ENCODE assay signal across 30 mouse cellular contexts in genomic region chr4:31918717-31919116, GRCm38 (mm10).
"Had no signal": no experiment of that assay in that cellular context is flagged by ENCODE, and none has a peak within 500 bp of the region (broad histone marks: within the 10 kb centered on the region; RNA-seq: fewer than 3 reads in every experiment).

No protein-coding gene starts in this region.

- H3K36me3 ChIP-seq: limb, embryonic 12.5 days; limb, embryonic 13.5 days; limb, embryonic 15.5 days; liver, embryonic 12.5 days; liver, embryonic 13.5 days; liver, embryonic 15.5 days; lung, embryonic 15.5 days; midbrain, embryonic 10.5 days; midbrain, embryonic 12.5 days; midbrain, embryonic 13.5 days; midbrain, embryonic 15.5 days; neural tube, embryonic 12.5 days had no signal

- H3K9me3 ChIP-seq: limb, embryonic 12.5 days; limb, embryonic 13.5 days; limb, embryonic 15.5 days; liver, embryonic 12.5 days; liver, embryonic 13.5 days; liver, embryonic 15.5 days; lung, embryonic 15.5 days; midbrain, embryonic 10.5 days; midbrain, embryonic 12.5 days; midbrain, embryonic 13.5 days; midbrain, embryonic 15.5 days; neural tube, embryonic 12.5 days had no signal

- H3K9ac ChIP-seq: limb, embryonic 12.5 days; limb, embryonic 13.5 days; limb, embryonic 15.5 days; liver, embryonic 12.5 days; liver, embryonic 13.5 days; liver, embryonic 14.5 days; liver, embryonic 15.5 days; liver, postnatal 0 days; lung, embryonic 14.5 days; lung, embryonic 15.5 days; midbrain, embryonic 12.5 days; midbrain, embryonic 13.5 days; midbrain, embryonic 15.5 days; neural tube, embryonic 12.5 days had no signal

- H3K4me1 ChIP-seq: liver, embryonic 12.5 days; liver, embryonic 13.5 days; liver, embryonic 15.5 days; lung, embryonic 15.5 days; megakaryocyte, embryonic 14.5 days; midbrain, embryonic 12.5 days; midbrain, embryonic 13.5 days; midbrain, embryonic 15.5 days; neural tube, embryonic 12.5 days had no signal

- ATAC-seq: liver, embryonic 12.5 days; liver, postnatal 0 days; lung, postnatal 0 days; midbrain, embryonic 13.5 days; midbrain, embryonic 15.5 days; midbrain, embryonic 16.5 days had no signal

- H3K4me2 ChIP-seq: limb, embryonic 12.5 days; limb, embryonic 13.5 days; limb, embryonic 15.5 days; liver, embryonic 11.5 days; liver, embryonic 12.5 days; liver, embryonic 13.5 days; liver, embryonic 15.5 days; lung, embryonic 14.5 days; lung, embryonic 15.5 days; midbrain, embryonic 11.5 days; midbrain, embryonic 12.5 days; midbrain, embryonic 13.5 days; midbrain, embryonic 15.5 days; neural tube, embryonic 12.5 days had no signal

- DNase-seq: left cerebral cortex, postnatal 4 days; liver; liver, embryonic 13.5 days; liver, postnatal 0 days; lung, adult 18-20 months; lung, adult 2 months; lung, embryonic 14.5 days; lung, postnatal 10 days; lung, postnatal 14 days; lung, postnatal 36 days; lung, postnatal 4 days had no signal

- H3K27ac ChIP-seq: limb, embryonic 12.5 days; limb, embryonic 13.5 days; limb, embryonic 15.5 days; liver, embryonic 12.5 days; liver, embryonic 13.5 days; liver, embryonic 14.5 days; liver, embryonic 15.5 days; lung, embryonic 15.5 days; macrophage; midbrain, embryonic 10.5 days; midbrain, embryonic 12.5 days; midbrain, embryonic 13.5 days; midbrain, embryonic 15.5 days; neural tube, embryonic 12.5 days had no signal

- H3K4me3 ChIP-seq: limb, embryonic 12.5 days; limb, embryonic 13.5 days; limb, embryonic 15.5 days; liver, embryonic 12.5 days; liver, embryonic 13.5 days; liver, embryonic 15.5 days; lung, embryonic 15.5 days; megakaryocyte, embryonic 14.5 days; midbrain, embryonic 10.5 days; midbrain, embryonic 12.5 days; midbrain, embryonic 13.5 days; midbrain, embryonic 15.5 days; myocyte; neural tube, embryonic 12.5 days had no signal

- H3K27me3 ChIP-seq: limb, embryonic 12.5 days; limb, embryonic 13.5 days; limb, embryonic 15.5 days; liver, embryonic 12.5 days; liver, embryonic 13.5 days; liver, embryonic 15.5 days; lung, embryonic 15.5 days; megakaryocyte, embryonic 14.5 days; midbrain, embryonic 15.5 days; neural tube, embryonic 12.5 days had no signal
